Mouse (Mus musculus) stomach, embryonic 14.5 days (tissue): ENCODE measurements at regions not wholly inside any gene's neighbourhood (a gene's known extent, or its start where the extent isn't known, plus 50 kb on each side); places are given as distances from the start of the nearest gene placed in this dataset.

Experiments
- ATAC-seq: fragments of 200-750 bp; cut with Nextera tagmentation; 2 replicates; pipeline ENCODE4 v1.8.0; 2017; ENCODE audit warnings: low read depth, moderate TSS enrichment; ENCODE audit not compliant: insufficient number of reproducible peaks, insufficient read depth, low FRiP score
- H3K27ac ChIP-seq: fragments of 300-500 bp; sonication (generic); 2 replicates; pipeline ENCODE4 v1.5.1; 2014; ENCODE audit warnings: mild to moderate bottlenecking, low read length, moderate library complexity, mixed read lengths
- H3K27me3 ChIP-seq: fragments of 300-500 bp; sonication (generic); 2 replicates; pipeline ENCODE4 v1.6.1; 2014; ENCODE audit warnings: low read length, control low read depth, mixed read lengths; ENCODE audit not compliant: control insufficient read depth, insufficient read depth
- H3K36me3 ChIP-seq: fragments of 300-500 bp; sonication (generic); 2 replicates; pipeline ENCODE4 v1.6.1; 2014; ENCODE audit warnings: mild to moderate bottlenecking, control low read depth, low read length, moderate library complexity, mixed read lengths; ENCODE audit not compliant: control insufficient read depth, insufficient read depth
- H3K4me1 ChIP-seq: fragments of 300-500 bp; sonication (generic); 2 replicates; pipeline ENCODE4 v1.6.1; 2014; ENCODE audit warnings: low read length, control low read depth, mixed read lengths; ENCODE audit not compliant: control insufficient read depth, insufficient read depth
- H3K4me2 ChIP-seq: fragments of 300-500 bp; sonication (generic); replicated peaks from 2 replicates; pipeline ENCODE4 v1.6.1; 2014; ENCODE audit warnings: low read depth, low read length, control low read depth
- H3K4me3 ChIP-seq: fragments of 300-500 bp; sonication (generic); 2 replicates; pipeline ENCODE4 v1.5.1; 2014; ENCODE audit warnings: low read depth, low read length, control low read depth
- H3K9ac ChIP-seq: fragments of 300-500 bp; sonication (generic); replicated peaks from 2 replicates; pipeline ENCODE4 v1.6.1; 2014; ENCODE audit warnings: low read depth, mild to moderate bottlenecking, control low read depth, low read length, moderate library complexity, mixed read lengths
- H3K9me3 ChIP-seq: fragments of 300-500 bp; sonication (generic); 2 replicates; pipeline ENCODE4 v1.6.1; 2016; ENCODE audit warnings: low read depth, low read length, control low read depth; ENCODE audit not compliant: control insufficient read depth
- WGBS: fragments of 180-500 bp; shearing (Covaris S2); extraction: QIAGEN DNeasy Blood & Tissue Kit; methylation state at CpG from one replicate; pipeline ENCODE4 v1.1.7; 2014; 5-methylcytosine and 5-hydroxymethylcytosine counted together

- peak; percentile 95 for ATAC-seq
- no peaks in the 10 kb centered on the region for H3K27me3 ChIP-seq
- no peak overlapping the region for H3K9ac ChIP-seq
Observed at GRCm38 (mm10) chr6:93223610-93224550, 280.6 kb upstream of the Adamts9 start.

GRCm38 (mm10) chr6:93218015-93218593 lies 274.8 kb upstream of the Adamts9 start:
- no peak for ATAC-seq
- no peaks in the 10 kb centered on the region for H3K36me3 ChIP-seq
- H3K4me1 ChIP-seq, result peaks cover 8% of the 10 kb centered on the region
- H3K27me3 ChIP-seq, result no peaks in the 10 kb centered on the region
- 74% methylated on average over 4 of the region's 4 CpGs for WGBS
- H3K9ac ChIP-seq, result no peak overlapping the region
- H3K4me2 ChIP-seq, result no peak overlapping the region
- H3K27ac ChIP-seq, result no peak overlapping the region
- no peaks in the 10 kb centered on the region for H3K9me3 ChIP-seq
- no peak overlapping the region for H3K4me3 ChIP-seq

More at GRCm38 (mm10) chr6:93223610-93224550, 280.6 kb upstream of the Adamts9 start:
- Histone ChIP-seq H3K4me1 (peaks cover 18% of the 10 kb centered on the region), H3K27ac (peak overlapping the region; percentile 64; the same call in 1 of the 2 replicates), H3K4me2 (no peak overlapping the region), H3K4me3 (no peak overlapping the region), H3K36me3 (no peaks in the 10 kb centered on the region), H3K9me3 (no peaks in the 10 kb centered on the region)
- WGBS, result 18% methylated on average over 8 of the region's 8 CpGs

GRCm38 (mm10) chr6:93200886-93201285 lies 257.6 kb upstream of the Adamts9 start:
- whole genome bisulfite sequencing, result 56% methylated on average over 1 of the region's 1 CpGs
- Histone ChIP-seq H3K4me1 (no peaks in the 10 kb centered on the region), H3K36me3 (no peaks in the 10 kb centered on the region), H3K4me2 (no peak overlapping the region), H3K27ac (no peak overlapping the region), H3K4me3 (no peak overlapping the region), H3K27me3 (no peaks in the 10 kb centered on the region), H3K9me3 (no peaks in the 10 kb centered on the region), H3K9ac (no peak overlapping the region)
- ATAC-seq, result no peak

DNA sequence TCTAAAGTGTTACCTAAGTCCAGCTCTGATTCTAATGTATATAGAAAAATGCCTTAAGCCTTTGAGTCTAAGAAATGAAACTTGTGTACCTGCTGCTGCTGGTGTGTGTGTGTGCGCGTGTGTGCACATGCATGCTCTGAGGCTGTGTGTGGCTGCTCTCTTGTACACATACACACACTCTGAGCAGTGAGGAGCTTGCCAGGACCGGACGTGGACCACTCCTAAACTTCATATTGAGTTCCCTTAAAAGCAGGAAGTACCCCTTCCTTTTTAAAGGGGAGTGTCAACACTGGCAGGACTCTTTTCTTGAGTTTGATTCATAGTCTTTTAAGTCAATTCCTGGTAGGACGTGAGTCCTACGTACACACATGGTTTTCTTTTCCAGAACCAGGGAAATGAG lies 251.4 kb upstream of the Adamts9 start:
- H3K4me3 ChIP-seq, result no peak overlapping the region
- H3K9ac ChIP-seq, result no peak overlapping the region
- H3K36me3 ChIP-seq, result no peaks in the 10 kb centered on the region
- ATAC-seq, result no peak
- H3K4me2 ChIP-seq, result no peak overlapping the region
- 65% methylated on average over 6 of the region's 6 CpGs for WGBS
- H3K27ac ChIP-seq, result no peak overlapping the region
- H3K27me3 ChIP-seq, result no peaks in the 10 kb centered on the region
- no peaks in the 10 kb centered on the region for H3K4me1 ChIP-seq
- no peaks in the 10 kb centered on the region for H3K9me3 ChIP-seq

DNA sequence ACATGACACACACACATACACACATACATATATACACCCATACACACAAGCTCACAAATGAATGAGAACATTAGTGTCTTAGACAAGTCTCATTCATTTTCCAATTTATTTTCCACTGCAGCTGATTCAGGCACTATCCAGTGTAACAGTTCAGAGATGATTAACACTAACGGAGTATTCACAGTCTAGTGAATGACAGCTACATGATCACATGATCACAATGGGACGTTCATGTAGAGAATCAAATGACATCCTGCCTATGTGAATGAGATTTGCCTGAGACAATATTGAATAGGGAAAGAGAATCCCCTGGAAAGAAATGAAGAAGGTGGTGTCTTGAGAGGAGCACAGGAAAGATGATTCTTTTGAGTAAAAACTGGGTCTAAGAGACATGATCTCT lies 249.7 kb upstream of the Adamts9 start:
- 49% methylated on average over 2 of the region's 2 CpGs for WGBS
- Histone ChIP-seq H3K4me1 (no peaks in the 10 kb centered on the region), H3K9ac (no peak overlapping the region), H3K9me3 (no peaks in the 10 kb centered on the region), H3K4me3 (no peak overlapping the region), H3K36me3 (no peaks in the 10 kb centered on the region), H3K4me2 (no peak overlapping the region), H3K27ac (no peak overlapping the region), H3K27me3 (no peaks in the 10 kb centered on the region)
- no peak for ATAC-seq

GRCm38 (mm10) chr6:93190986-93191385 lies 247.7 kb upstream of the Adamts9 start:
- ATAC-seq, result no peak
- H3K4me2 ChIP-seq, result no peak overlapping the region
- no peaks in the 10 kb centered on the region for H3K9me3 ChIP-seq
- WGBS, result 82% methylated on average over 2 of the region's 2 CpGs
- H3K27ac ChIP-seq, result no peak overlapping the region
- H3K4me3 ChIP-seq, result no peak overlapping the region
- H3K4me1 ChIP-seq, result no peaks in the 10 kb centered on the region
- H3K27me3 ChIP-seq, result no peaks in the 10 kb centered on the region
- no peak overlapping the region for H3K9ac ChIP-seq
- H3K36me3 ChIP-seq, result no peaks in the 10 kb centered on the region

GRCm38 (mm10) chr6:93168526-93168925 lies 225.2 kb upstream of the Adamts9 start:
- Histone ChIP-seq H3K4me3 (no peak overlapping the region), H3K4me2 (no peak overlapping the region), H3K27me3 (no peaks in the 10 kb centered on the region), H3K36me3 (no peaks in the 10 kb centered on the region), H3K27ac (no peak overlapping the region), H3K9ac (no peak overlapping the region), H3K4me1 (peaks cover 17% of the 10 kb centered on the region), H3K9me3 (no peaks in the 10 kb centered on the region)
- 61% methylated on average over 5 of the region's 5 CpGs for WGBS
- no peak for ATAC-seq

DNA sequence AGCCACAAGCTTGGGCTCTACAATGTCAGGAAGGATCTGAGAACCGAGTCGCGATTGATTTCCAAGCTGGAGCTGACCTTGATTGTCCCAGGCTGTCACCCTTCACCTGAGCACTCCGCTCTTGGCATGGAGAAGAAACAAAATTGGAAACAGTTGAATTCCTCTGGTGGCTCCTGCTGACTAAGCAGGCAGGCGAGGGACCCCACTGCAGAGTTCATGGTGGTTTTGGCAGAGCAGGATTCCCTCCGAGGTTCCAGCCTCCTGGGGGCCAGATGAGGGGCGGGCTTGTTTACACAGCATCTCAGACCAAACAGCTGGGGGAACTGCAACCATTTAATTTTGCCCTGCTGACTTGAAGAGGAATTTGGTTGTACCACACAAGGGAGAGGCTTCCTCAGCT lies 224.0 kb upstream of the Adamts9 start:
- H3K4me1 ChIP-seq, result peaks cover 17% of the 10 kb centered on the region
- no peak overlapping the region; the same call in 1 of the 2 replicates for H3K27ac ChIP-seq
- no peaks in the 10 kb centered on the region for H3K36me3 ChIP-seq
- H3K4me3 ChIP-seq, result no peak overlapping the region
- H3K27me3 ChIP-seq, result no peaks in the 10 kb centered on the region
- H3K9ac ChIP-seq, result no peak overlapping the region
- no peak overlapping the region for H3K4me2 ChIP-seq
- ATAC-seq, result no peak
- H3K9me3 ChIP-seq, result no peaks in the 10 kb centered on the region
- 33% methylated on average over 7 of the region's 7 CpGs for WGBS
